Mouse (Mus musculus) cerebellum, postnatal 36 days (tissue): Measurements from ENCODE around the gene Il33.
A peak's percentile ranks its signal among the peaks of the same experiment; 100 is the strongest.
"Not testable (repeated sequence)": the region's sequence is repeated elsewhere in the genome, so short reads cannot be mapped to it uniquely, and the experiment has no call there.

Experiments used
- DNase-seq, 2 experiments: peaks; one replicate each; pipeline ENCODE4 v3.0.0; 2021 to 2022; ENCODE audit warnings: mixed read lengths in 2 of 2

The Il33 gene

GRCm38 (mm10) chr19:29941208-29941607 lies 16.3 kb downstream of the Il33 start:
- no peak for DNase-seq

GRCm38 (mm10) chr19:29942358-29942757 lies 17.4 kb downstream of the Il33 start:
- no peak for DNase-seq

GRCm38 (mm10) chr19:29944426-29944825 lies 19.5 kb downstream of the Il33 start:
- no peak for DNase-seq

GRCm38 (mm10) chr19:29944935-29945334 lies 20.0 kb downstream of the Il33 start:
- DNase-seq = not testable (repeated sequence)

GRCm38 (mm10) chr19:29945557-29946422 lies 20.9 kb downstream of the Il33 start:
- DNase-seq = no peak

- no peak for DNase-seq
Measured at GRCm38 (mm10) chr19:29946423-29946716, 21.5 kb downstream of the Il33 start.

- no peak for DNase-seq
Measured at GRCm38 (mm10) chr19:29947056-29947455, 22.1 kb downstream of the Il33 start.

- peak; percentile 58 to 67 for DNase-seq
Measured at GRCm38 (mm10) chr19:29947891-29948801, 23.2 kb downstream of the Il33 start.

- no peak for DNase-seq
Measured at GRCm38 (mm10) chr19:29952538-29952937, 27.6 kb downstream of the Il33 start.

- DNase-seq = no peak
Measured at GRCm38 (mm10) chr19:29953833-29954232, 28.9 kb downstream of the Il33 start.

GRCm38 (mm10) chr19:29955454-29955853 lies 30.5 kb downstream of the Il33 start:
- no peak for DNase-seq

GRCm38 (mm10) chr19:29960906-29961305 lies 36.0 kb downstream of the Il33 start:
- DNase-seq = no peak

GRCm38 (mm10) chr19:29961842-29962241 lies 36.9 kb downstream of the Il33 start:
- DNase-seq = no peak

- DNase-seq = no peak
Measured at GRCm38 (mm10) chr19:29963598-29964092, 38.7 kb downstream of the Il33 start.

GRCm38 (mm10) chr19:29967960-29968359 lies 43.0 kb downstream of the Il33 start:
- no peak for DNase-seq

- DNase-seq = no peak
Measured at GRCm38 (mm10) chr19:29973396-29973795, 48.5 kb downstream of the Il33 start.

- no peak for DNase-seq
Measured at GRCm38 (mm10) chr19:29978847-29979246, 53.9 kb downstream of the Il33 start.

GRCm38 (mm10) chr19:29979452-29980089 lies 54.7 kb downstream of the Il33 start:
- DNase-seq = no peak

- no peak for DNase-seq
Measured at GRCm38 (mm10) chr19:29984208-29985005, 59.5 kb downstream of the Il33 start.

GRCm38 (mm10) chr19:29986464-29987091 lies 61.7 kb downstream of the Il33 start:
- no peak for DNase-seq
